Mouse (Mus musculus) megakaryocyte, embryonic 14.5 days (primary cell): Measurements from ENCODE around the gene Eps8l1.

ENCODE experiments used
- FLI1 ChIP-seq: IDR thresholded peaks from 2 replicates; pipeline ENCODE4 v1.6.1; 2012; ENCODE audit warnings: low read length, inconsistent platforms, mixed read lengths
- GATA1 ChIP-seq: IDR thresholded peaks from 3 replicates; pipeline ENCODE4 v1.6.1; 2012; ENCODE audit warnings: mixed read lengths, low read length, inconsistent platforms, borderline replicate concordance

- TF ChIP-seq GATA1 (no peak), FLI1 (no peak)
Measured at GRCm38 (mm10) chr7:4440549-4440948, 19.9 kb upstream of the Eps8l1 start.
